Mouse (Mus musculus) hindbrain, embryonic 16.5 days (tissue): Measurements from ENCODE around the gene Dedd2. TPM values are rescaled to one million over a fixed set of nuclear protein-coding genes. Genes with fewer than 3 reads are reported as not detected.

Source experiments
- ATAC-seq: fragments of 200-750 bp; cut with Nextera tagmentation; 2 replicates; pipeline ENCODE4 v1.8.0; 2017; ENCODE audit warnings: moderate TSS enrichment, moderate library complexity
- H3K27ac ChIP-seq: fragments of 300-500 bp; sonication (generic); 2 replicates; pipeline ENCODE4 v1.5.1; 2014; ENCODE audit warnings: low read depth, mild to moderate bottlenecking, control low read depth, low read length, moderate library complexity
- H3K27me3 ChIP-seq: fragments of 300-500 bp; sonication (generic); replicated peaks from 2 replicates; pipeline ENCODE4 v1.6.1; 2014; ENCODE audit warnings: low read length; ENCODE audit not compliant: control insufficient read depth, insufficient read depth
- H3K36me3 ChIP-seq: fragments of 300-500 bp; sonication (generic); 2 replicates; pipeline ENCODE4 v1.6.1; 2014; ENCODE audit warnings: mild to moderate bottlenecking, low read length, moderate library complexity, mixed read lengths; ENCODE audit not compliant: control insufficient read depth, insufficient read depth
- H3K4me1 ChIP-seq: fragments of 300-500 bp; sonication (generic); 2 replicates; pipeline ENCODE4 v1.6.1; 2014; ENCODE audit warnings: low read depth, low read length; ENCODE audit not compliant: control insufficient read depth, insufficient read depth
- H3K4me2 ChIP-seq: fragments of 300-500 bp; sonication (generic); 2 replicates; pipeline ENCODE4 v1.6.1; 2014; ENCODE audit warnings: mild to moderate bottlenecking, low read length, control low read depth, moderate library complexity
- H3K4me3 ChIP-seq: fragments of 300-500 bp; sonication (generic); 2 replicates; pipeline ENCODE4 v1.5.1; 2014; ENCODE audit warnings: mild to moderate bottlenecking, low read length, control low read depth, moderate library complexity
- H3K9ac ChIP-seq: fragments of 300-500 bp; sonication (generic); 2 replicates; pipeline ENCODE4 v1.6.1; 2014; ENCODE audit warnings: low read depth, mild to moderate bottlenecking, control low read depth, low read length, moderate library complexity
- H3K9me3 ChIP-seq: fragments of 300-500 bp; sonication (generic); 2 replicates; pipeline ENCODE4 v1.6.1; 2014; ENCODE audit warnings: mild to moderate bottlenecking, low read length, moderate library complexity; ENCODE audit not compliant: control insufficient read depth
- WGBS: fragments of 180-500 bp; shearing (Covaris S2); extraction: QIAGEN DNeasy Blood & Tissue Kit; methylation state at CpG from one replicate; pipeline ENCODE4 v1.1.7; 2014; 5-methylcytosine and 5-hydroxymethylcytosine counted together
- microRNA-seq: library from miRNA; unstranded; fragments of <30 nt; microRNA quantifications from one replicate; pipeline ENCODE4, GENCODE M21; 2017
- polyA plus RNA-seq: library from polyadenylated mRNA; unstranded; fragments of >200 nt; fragmentation: Nextera tagmentation; extraction: Ambion mirVana; gene quantifications from 2 replicates; pipeline ENCODE4 v1.2.1, GENCODE M21; 2015

Gene Dedd2
- polyA plus RNA-seq, 1 experiment from 2014 or later, result 14.8 TPM

DNA sequence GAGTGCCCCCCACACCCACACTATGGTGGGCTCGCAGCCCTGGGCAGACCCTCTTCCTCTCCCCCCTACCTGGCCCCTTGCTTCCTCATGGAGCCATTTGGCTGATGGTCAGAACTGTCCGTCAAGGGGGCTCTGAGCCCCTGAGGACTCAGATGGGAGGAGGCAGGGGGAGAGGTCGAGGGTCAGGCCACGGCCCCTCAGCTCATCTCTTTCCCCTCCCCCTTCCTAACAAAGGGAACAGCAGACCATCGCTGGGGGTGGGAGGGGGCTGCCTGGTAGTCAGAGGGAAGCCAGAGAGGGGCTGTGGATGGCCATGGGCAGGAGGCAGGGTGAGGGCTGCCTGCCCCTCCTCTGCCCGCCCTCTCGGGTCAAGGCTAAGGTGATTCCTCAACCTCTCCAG is 69.4 kb downstream of the Dedd2 start:
- no peak for ATAC-seq
- no peaks in the 10 kb centered on the region for H3K36me3 ChIP-seq
- H3K27ac ChIP-seq, result peak overlapping the region; percentile 76
- no peak overlapping the region for H3K4me3 ChIP-seq
- WGBS, result 2% methylated on average over 7 of the region's 7 CpGs
- H3K4me1 ChIP-seq, result peaks cover 55% of the 10 kb centered on the region
- peak overlapping the region; percentile 52 for H3K9ac ChIP-seq
- H3K9me3 ChIP-seq, result no peaks in the 10 kb centered on the region
- H3K4me2 ChIP-seq, result peak overlapping the region; percentile 34
- H3K27me3 ChIP-seq, result no peaks in the 10 kb centered on the region

DNA sequence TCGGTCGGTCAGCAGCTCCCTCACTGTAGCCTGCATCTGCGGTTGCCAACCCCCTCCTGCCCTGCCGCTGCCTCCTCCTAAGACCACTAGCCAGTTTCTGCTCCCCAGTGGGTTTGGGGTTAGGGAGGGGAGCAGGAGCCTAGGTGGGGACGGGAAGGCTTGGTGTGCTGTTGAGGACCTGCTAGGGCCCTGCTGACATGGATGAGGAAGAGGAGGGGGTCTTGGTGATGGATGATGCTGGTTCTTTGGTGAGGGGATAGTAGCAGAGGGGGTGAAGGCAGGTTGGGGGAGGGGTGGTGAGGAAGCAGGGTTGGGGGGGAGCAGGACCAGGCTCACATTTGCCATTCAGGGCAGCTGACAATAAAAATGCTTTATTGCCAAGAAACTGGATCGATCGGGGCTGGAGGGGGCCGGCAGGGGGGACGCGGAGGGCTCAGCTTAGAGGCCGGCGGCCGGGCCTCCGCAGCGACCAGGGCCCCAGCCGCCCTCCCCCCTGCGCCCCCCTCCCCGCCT is 70.2 kb downstream of the Dedd2 start:
- Histone ChIP-seq H3K27me3 (no peaks in the 10 kb centered on the region), H3K9ac (peak overlapping the region; percentile 36; the same call in 1 of the 2 replicates), H3K36me3 (no peaks in the 10 kb centered on the region), H3K27ac (peak overlapping the region; percentile 49), H3K4me3 (0 out of 2 replicates have a peak overlapping the region, but pooled peaks have one; percentile 1), H3K9me3 (no peaks in the 10 kb centered on the region), H3K4me1 (peaks cover 50% of the 10 kb centered on the region), H3K4me2 (peak overlapping the region; percentile 34)
- 0 out of 2 replicates have a peak, but pooled peaks have one; percentile 22 for ATAC-seq
- WGBS, result 2% methylated on average over 13 of the region's 18 CpGs

Small RNAs within 50 kb of the gene (microRNA-seq; reads per million reads assigned to microRNA genes)
- gene Mir7048, result not detected

Other genes with a start within 250 kb of the Dedd2 start
- 345 and 404 TPM in 2 replicates for gene Rabac1, start 247.9 kb downstream of the Dedd2 start, polyA plus RNA-seq
- 678 and 702 TPM in 2 replicates for gene Atp1a3, start 214.7 kb downstream of the Dedd2 start, polyA plus RNA-seq
- gene Grik5, start 148.3 kb downstream of the Dedd2 start, polyA plus RNA-seq, result 12.5 and 15.8 TPM in 2 replicates
- 30.0 and 39.7 TPM in 2 replicates for gene Zfp574, start 148.0 kb downstream of the Dedd2 start, polyA plus RNA-seq
- 19.8 and 28.7 TPM in 2 replicates for gene Pou2f2, start 40.9 kb downstream of the Dedd2 start, polyA plus RNA-seq
- 1.6 and 1.8 TPM in 2 replicates for gene Zfp526, start 810 bp upstream of the Dedd2 start, polyA plus RNA-seq
- 13.0 and 16.4 TPM in 2 replicates for gene Gsk3a, start 17.2 kb upstream of the Dedd2 start, polyA plus RNA-seq
- gene Erf, start 30.1 kb upstream of the Dedd2 start, polyA plus RNA-seq, result 3.7 and 4.3 TPM in 2 replicates
- gene Cic, start 47.1 kb upstream of the Dedd2 start, polyA plus RNA-seq, result 31.0 and 36.4 TPM in 2 replicates
- 566 and 571 TPM in 2 replicates for gene Pafah1b3, start 77.4 kb upstream of the Dedd2 start, polyA plus RNA-seq
- gene Prr19, start 80.8 kb upstream of the Dedd2 start, polyA plus RNA-seq, result 4.7 and 4.8 TPM in 2 replicates
- gene Tmem145, start 85.5 kb upstream of the Dedd2 start, polyA plus RNA-seq, result 78.7 and 85.0 TPM in 2 replicates
- gene Megf8, start 96.5 kb upstream of the Dedd2 start, polyA plus RNA-seq, result 23.6 and 23.7 TPM in 2 replicates
- gene Cnfn, start 149.1 kb upstream of the Dedd2 start, polyA plus RNA-seq, result 0.54 and 0.90 TPM in 2 replicates
- gene Lipe, start 178.1 kb upstream of the Dedd2 start, polyA plus RNA-seq, result 12.4 TPM in 2 replicates
- gene Cxcl17, start 192.3 kb upstream of the Dedd2 start, polyA plus RNA-seq, result 0.65 and 1.1 TPM in 2 replicates